Mouse (Mus musculus): ENCODE results near the gene Olfr1358.
"Not testable (repeated sequence)": the region's sequence is repeated elsewhere in the genome, so short reads cannot be mapped to it uniquely, and the experiment has no call there.

Olfr1358 gene

DNA sequence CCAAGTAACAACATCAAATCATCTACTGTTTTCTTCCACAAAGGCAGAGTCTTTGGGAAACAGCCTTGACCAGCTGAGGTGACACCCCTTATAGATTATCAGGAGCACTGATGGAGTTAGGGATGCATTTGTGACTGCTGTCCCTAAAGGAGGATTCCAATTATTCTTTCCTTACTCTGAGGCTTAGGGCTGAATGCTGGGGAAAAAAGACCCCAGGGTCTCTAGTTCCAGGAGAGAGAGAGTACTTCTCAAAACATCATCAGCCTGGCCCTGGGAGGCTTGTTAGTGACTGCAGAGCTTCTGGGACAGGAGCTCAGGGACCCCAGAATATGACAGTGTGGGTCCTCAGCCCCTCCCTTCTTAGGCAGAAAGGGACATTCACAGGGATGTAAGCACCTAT is at the start of gene Olfr1358:
TSS of gene Olfr1358 (plus strand) at position 301 of the 400 bp plus-strand sequence.
- no peak for DNase-seq (ENCODE audit: low spot score in 2 of 2)

DNA sequence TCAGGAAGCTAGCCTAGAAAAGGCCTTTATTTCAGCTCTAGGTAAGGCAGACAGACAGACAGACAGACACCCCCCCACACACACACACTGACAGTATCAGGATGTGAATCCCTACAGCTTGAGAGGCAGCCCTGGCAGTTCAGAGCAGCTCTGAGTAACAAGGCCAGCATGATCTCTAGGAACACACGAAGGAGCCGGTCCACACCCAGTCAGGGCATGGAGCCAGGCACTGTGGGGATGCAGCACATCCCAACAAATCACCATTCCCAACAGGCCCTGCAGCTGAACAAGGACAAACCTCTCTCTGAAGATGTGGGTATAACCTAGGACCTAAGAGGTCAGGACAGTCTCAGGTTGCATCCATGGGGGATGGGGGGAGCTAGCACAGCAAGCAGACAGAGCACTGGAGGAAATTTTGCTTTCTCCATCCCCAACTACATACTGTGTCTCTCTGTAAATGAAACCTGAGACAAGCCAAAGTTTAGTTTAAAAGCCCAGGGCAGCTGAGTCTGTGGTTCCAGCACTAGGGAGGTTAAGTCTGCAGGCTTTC is 49.4 kb upstream of the Olfr1358 start:
- no peak for DNase-seq (ENCODE audit: low spot score in 2 of 2)

DNA sequence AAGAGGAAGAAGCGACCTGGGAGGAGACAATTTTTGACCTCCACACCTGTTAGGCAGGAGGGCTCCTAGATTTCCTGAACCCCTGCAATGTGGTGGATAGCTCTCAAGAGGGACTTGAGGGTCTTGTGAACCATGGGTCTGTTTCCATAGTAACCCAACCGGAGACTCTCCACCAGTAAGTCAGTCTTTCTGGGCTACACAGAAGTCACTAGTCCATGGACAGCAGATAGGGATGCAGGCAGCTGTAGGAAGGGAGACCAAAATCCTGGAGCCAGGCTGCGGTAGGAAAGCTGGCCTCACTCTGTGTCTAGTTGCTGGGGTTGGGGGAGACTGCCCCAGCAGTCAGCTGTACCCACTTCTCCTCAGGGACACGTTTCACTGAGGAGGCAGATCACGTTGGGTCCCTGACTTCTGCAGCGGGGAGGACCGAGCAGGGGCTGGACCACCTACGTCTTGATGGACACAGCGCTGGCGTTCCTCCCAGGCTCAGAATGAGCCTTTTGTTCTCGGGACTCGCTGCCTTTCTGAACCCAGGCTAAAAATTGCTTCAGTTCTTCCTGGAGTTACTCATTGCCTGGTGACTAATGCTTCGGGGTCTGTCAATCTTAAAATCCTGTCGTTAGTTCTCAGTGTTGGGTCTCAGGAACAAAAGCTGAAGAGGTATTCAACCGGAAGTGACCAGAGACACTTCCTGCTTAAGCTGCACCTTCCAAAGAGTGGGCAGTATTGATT is 46.5 kb upstream of the Olfr1358 start:
- no peak for DNase-seq (ENCODE audit: low spot score in 2 of 2)

DNA sequence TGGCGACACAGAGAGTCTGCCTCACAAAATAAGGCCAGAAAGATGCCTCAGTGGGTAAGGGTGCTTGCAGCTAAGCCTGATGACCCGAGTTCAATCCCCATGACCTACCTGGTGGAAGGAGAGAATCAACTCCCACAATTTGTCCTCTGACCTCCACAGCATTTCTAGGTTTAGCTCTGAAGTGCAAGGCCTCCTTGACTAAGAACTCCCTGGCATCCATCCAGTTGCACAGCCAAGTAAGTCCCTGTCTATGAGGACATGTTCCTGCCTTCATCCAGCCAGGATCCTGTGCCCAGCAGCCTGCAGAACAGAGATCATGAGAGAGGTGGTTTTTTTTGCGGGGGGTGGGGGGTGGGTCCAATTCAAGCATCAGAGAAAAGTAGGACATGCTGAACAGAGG is 45.2 kb upstream of the Olfr1358 start:
- DNase-seq (ENCODE audit: low spot score in 2 of 2), result no peak

DNA sequence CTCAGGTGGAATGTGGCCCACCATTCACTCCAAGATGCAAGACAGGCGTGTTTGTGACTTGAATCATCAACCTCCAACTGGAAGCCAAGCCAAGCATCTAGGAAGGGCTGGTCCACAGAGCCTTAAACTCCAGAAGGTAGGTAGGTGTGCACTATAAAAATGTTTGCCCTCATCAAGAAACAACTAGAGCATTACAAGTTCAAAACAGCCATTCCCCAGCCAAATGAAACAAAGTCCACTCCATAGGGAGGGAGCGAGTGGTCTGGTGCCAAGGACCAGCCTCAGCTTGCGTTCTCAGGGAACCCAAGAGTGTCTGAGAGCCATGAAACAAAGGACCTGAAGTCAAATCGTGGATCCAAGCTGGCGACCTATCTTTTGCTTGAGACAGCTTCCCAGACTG is 43.8 kb upstream of the Olfr1358 start:
- no peak for DNase-seq (ENCODE audit: low spot score in 2 of 2)

DNA sequence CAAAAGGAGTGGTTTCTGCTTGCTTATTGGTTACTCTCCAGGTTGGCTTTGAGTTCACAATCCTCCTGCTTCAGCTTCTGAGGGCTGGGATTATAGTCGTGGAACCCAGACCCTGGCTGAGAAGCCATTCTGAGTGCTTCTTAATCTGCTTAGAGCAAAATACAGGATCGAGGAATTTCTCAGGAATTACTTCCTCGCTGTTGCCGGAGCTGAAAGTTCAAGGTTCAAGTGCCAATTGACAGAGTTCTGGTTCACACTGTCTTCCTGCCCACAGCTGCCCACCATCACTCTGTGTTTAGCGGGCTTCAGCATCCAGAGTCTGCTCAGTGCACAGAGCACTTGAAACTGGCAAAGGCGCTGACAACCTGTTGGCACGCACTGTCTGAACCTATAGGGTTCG is 42.5 kb upstream of the Olfr1358 start:
- DNase-seq (ENCODE audit: low spot score in 2 of 2), result no peak

DNA sequence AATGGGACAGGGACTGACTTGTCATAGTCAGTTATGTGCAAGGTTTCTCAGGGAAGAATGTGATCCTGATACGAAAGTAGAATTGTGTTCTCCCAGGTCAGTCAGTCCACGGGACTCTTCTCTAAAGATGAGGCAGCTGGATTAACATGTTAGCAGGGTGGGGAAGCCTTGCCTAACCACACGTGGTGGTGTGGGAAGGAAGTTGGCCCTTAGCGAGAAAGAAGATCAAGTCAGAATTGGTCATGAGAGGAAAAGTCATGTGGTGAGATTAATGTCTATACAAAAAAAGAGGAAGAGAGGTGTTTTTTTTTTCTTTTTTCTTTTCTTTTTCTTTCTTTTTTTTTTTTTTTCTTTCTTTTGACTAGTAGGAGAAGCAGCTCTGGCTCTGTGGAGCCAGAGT is 40.4 kb upstream of the Olfr1358 start:
- DNase-seq (ENCODE audit: low spot score in 2 of 2), result no peak

DNA sequence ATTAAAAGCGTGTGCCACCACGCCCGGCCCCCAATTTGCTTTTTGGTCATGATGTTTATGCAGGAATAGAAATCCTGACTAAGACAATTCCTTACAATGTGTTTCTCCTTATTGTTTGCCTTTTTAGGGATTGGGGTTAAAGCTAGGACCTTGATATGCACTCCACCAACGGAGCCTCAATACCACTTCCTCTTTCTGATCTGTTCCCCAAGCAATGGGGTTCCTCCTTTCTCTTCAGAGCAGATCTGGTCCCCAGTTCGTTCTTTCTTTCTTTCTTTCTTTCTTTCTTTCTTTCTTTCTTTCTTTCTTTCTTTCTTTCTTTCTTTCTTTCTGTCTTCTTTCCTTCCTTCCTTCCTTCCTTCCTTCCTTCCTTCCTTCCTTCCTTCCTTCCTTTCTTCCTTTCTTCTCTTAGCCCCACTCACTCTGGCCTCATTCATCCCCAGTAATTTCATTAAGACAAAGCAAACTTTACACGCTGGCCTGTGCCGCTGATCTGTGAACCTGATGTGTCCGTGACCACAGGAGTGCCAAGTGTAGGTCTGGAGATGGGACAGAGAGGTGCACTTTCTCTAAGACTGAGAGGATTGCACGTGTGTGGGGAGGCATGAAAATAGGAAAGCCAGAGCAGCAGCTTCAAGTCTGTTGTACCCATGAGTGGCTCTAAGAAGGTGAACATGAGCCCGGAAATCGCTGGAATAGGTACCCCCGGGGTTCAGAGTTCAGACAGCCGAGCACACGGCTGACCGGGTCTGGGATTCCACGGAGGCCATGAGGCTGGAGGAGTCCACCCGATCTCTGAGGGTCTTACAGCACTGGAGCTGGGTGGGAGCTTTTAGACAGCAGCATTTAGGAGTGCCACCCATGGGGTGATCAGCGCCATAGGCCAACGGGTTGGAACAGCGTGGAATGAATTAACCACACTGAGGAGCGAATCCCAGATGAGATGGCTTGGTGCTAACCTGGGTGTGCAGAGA is 36.0 kb upstream of the Olfr1358 start:
- no peak for DNase-seq (ENCODE audit: low spot score in 2 of 2)

DNA sequence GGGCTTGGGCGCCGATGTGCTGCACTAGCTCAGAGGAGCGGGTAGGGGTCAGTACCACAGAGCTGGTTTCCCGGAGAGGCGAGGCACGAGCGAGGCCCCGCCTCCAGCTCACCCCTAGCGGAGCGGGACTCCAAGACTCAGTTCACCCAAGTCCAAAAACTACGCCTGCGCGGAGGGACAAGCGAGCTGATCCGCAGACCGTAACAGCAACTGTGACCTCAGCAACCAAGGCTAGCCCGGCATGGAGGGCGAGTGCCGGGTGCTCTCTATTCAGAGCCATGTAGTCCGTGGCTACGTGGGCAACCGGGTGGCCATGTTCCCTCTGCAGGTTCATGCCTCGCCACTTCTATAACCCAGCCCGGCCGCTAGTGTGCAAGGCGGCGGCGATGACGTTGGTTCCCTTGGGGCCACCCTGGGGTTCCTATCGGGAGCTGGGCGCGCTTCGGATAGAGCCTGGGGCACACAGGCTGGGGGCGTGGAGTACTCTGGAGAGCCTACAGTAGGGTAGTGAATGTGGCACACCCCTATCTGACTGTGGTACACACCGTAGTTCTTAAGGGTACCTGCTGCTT is 35.2 kb upstream of the Olfr1358 start:
- DNase-seq (ENCODE audit: low spot score in 2 of 2), result no peak

DNA sequence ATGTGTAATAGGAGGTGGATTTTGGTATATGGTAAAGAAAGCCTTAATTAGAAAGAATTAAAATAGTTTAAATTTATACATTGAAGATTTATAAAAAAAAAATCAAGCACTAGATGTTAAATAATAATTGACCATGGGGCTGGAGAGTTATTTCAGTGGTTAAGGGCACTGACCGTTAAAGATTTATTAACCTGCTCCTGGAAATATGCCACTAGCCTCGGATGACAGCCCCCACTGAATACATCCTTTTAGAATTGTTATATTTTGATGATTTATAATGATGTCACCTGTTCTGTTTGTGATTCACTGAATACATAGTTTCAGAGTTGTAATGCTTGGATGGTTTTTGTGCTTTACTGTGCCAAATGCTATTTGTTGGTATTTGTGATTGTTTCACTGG is 31.9 kb upstream of the Olfr1358 start:
- DNase-seq (ENCODE audit: low spot score in 2 of 2), result not testable (repeated sequence)

DNA sequence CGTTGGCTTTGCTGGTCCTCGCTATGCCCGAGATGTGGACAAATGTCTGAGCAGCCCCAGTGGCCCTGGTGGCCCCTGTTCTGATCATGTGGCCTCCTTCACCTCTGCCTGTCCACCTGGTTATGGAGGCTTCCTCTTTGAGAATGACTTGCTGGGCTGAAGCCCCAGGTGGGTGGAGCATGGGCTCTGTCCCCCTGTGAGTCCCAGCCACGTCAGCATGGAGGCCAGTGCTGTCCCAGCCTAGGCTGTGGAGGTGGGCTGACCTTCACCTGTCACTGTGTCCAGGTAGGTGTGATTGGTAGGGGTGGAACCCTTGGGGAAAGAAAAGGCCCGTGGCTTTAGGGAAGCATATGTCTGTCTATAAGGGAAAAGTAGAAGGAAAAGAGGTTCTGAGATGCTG is 30.4 kb upstream of the Olfr1358 start:
- no peak for DNase-seq (ENCODE audit: low spot score in 2 of 2)

DNA sequence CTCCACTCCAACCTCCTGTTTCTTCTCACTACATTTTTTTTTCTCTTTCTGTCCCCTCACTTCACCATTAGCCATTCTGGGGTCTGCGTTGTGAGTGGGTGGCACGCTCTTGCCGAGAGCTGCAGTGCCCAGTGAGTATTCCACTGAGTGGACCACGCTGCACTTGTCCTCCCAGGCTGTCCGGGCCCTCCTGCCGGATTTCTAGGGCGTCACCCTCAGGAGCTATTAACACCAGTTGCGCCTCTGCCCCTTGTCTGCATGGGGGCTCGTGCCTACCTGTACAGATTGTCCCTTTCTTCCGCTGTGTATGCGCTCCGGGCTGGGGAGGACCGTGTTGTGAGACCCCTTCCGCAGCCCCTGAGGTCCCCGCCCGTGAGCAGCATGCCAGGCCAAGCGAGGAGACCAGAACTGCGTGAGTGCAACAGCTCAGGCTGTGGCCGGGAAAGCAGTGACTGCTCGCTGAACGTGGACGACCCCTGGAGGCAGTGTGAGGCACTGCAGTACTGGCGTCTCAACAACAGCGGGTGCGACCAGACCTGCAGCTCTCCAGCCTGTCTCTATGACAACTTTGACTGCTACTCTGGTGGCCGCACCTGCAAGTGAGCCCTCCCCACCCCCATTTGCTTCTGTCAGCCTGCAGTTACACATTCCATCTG is 29.7 kb upstream of the Olfr1358 start:
- DNase-seq (ENCODE audit: low spot score in 2 of 2), result peak; percentile 51 to 79

DNA sequence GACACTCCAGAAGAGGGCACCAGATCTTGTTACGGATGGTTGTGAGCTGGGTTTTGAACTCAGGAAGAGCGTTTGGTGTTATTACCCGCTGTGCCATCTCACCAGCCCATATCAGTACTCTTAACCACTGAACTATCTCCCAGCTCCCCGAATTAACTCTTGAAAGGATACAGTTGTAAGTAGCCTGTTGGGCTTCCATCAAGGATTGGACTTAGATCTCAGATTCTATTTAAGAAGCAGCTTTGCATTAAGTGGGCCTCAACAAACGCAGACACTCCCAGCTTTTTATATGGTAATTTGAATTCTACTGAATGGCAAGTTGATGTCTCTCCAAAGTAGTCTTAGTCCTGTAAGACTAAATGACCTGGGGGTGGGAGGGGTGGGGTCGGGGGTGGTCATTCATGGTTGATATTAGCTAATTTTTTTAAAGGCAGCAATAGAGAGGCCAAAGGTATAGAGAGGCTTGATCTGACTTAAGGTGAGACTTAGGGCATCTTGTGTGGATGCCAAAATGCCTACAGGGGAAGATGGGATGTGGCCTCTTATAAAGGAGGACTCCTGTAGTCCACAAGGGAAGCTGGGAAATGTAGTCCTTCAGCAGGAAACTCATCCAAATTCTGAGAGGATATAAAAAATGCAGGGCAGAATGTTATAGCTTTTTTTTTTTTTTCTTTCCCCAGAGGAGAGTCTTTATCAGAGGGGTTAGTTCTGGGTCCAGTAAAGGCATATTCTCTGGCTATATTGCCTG is 14.1 kb upstream of the Olfr1358 start:
- no peak for DNase-seq (ENCODE audit: low spot score in 2 of 2)

DNA sequence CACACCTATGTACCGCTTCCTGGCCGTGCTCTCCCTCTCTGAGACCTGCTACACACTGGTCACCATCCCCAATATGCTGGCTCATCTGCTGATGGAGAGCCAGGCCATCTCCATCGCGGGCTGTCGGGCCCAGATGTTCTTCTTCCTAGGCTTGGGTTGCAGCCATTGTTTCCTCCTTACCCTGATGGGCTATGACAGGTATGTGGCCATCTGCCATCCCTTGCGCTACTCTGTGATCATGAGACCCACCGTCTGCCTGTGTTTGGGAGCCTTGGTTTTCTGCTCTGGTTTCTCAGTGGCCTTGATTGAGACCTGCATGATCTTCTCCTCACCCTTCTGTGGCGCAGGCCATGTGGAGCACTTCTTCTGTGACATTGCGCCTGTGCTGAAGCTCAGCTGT is 2.6 kb downstream of the Olfr1358 start:
- no peak for DNase-seq (ENCODE audit: low spot score in 2 of 2)

DNA sequence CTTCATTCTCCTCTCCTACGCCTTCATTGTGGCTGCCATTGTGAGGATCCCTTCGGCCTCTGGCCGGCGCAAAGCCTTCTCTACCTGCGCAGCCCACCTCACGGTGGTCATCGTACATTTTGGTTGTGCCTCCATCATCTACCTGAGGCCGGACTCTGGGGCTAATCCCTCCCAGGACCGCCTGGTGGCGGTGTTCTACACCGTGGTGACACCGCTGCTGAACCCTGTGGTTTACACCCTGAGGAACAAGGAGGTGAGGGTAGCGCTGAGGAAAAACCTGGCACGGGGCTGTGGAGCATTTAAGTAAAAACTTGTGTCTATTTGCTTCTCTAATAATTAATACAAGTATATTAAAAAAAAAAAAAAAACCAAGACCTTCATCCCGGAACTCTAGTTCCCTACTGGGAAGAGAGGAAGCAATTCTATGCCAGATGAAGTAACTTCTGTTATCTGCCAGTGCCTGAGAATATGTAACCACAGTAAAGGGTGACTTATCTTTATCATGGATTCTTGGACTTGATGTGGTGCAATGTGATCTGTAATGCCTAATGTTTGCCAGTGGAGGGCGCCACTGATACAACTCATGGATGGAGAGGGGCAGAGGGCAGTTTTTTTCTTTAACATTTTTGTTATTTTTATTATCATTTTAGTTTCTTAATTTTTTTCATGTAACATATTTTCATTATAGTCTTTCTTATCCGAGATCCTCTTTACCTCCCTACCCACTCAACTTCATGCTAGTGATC is 3.2 kb downstream of the Olfr1358 start:
- no peak for DNase-seq (ENCODE audit: low spot score in 2 of 2)

DNA sequence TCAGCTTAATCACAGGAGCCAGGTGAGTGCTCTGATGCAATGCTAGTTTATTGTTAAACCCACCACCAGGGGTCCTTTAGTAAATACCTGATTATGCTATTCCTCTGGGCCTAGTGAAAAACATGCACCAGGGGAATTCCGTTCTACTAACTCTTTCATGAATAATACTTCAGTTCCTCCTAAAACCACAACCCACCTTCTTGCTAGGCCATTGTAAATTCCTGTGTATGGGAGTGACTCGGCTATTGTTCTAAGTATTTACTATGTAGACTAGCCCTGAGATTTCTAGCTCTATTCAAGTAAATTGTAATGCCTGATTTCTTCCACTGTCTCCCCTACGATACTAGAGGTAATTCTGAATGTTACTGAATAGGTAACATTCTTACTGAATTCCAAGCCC is 7.8 kb downstream of the Olfr1358 start:
- not testable (repeated sequence) for DNase-seq (ENCODE audit: low spot score in 2 of 2)

DNA sequence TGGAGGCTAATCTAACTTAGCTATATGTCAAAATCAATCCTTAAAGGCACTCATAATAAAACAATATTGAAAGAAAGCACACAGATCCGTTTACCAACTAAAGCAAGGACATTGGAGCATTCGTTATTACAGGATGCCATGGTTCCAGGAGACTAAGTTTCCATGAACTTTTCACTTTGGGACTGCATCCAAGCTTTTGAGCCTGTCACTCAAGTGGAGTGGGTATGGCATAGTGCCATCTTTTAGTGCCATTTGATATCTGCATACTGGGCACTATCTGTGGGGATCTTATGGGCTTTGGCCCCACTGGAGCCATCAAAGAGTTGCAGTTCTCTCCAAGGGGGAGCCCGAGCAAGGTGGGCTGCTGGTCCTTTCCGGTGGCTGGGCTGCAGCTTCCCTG is 8.3 kb downstream of the Olfr1358 start:
- DNase-seq (ENCODE audit: low spot score in 2 of 2), result no peak

DNA sequence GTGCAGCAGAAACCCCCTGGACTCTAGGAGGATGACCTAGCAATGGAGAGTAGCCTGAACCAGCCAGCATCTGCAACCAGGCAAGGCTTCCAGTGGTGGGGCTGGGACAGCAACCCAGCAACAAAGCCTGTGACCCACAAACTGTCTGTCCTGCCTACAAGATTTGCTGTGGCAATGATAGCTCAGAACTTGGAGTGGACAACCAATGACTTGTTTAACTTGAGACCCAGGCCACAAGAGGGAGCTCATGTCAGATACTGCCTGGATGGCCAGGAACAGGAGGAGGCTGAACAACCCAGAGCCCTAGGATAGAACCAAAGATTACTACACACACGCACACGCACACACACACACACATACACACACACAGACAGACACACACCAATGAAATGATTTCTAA is 23.7 kb downstream of the Olfr1358 start:
- DNase-seq (ENCODE audit: low spot score in 2 of 2), result no peak

DNA sequence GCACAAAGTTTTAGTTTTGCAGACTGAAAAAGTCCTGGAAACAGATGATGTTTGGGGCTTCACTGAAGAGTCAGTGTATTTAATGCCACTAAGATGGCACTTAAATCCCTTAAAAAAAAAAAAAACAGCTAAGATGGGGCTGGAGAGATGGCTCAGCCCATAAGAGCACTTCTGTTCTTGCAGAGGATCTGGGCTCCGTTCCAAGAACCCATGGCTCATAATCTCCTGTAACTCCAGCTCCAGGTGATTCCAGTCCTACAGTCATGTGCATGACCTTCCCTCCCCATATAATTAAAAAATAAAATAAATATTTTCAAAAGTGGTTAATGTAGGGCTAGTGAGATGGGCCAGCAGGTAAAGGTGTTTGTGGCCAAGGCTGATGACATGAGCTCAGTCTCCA is 47.8 kb downstream of the Olfr1358 start:
- no peak for DNase-seq (ENCODE audit: low spot score in 2 of 2)

DNA sequence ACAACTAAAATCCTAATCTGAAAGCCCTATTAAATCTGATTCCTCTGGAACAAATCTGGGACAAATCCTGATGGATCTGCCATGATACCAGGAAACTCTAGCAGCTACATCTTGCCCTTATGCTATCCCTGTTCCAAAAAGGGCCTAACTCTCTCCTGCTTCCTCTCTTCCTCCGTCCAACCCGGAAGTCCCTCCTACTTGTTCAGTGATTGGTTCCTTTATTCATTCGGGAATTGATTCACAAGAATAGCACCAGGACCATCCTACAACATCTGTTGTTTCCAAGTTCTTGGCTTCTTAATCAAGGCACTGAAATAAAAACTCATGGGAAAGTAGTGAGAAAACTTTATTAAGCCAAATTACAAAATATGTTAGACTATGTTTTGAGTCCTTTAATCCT is 52.0 kb downstream of the Olfr1358 start:
- DNase-seq (ENCODE audit: low spot score in 2 of 2), result no peak
